Mouse (Mus musculus) CD4-positive, CD25-positive, alpha-beta regulatory T cell, adult 4 months (primary cell): Measurements from ENCODE around the gene Thbs1. TPM values are rescaled to one million over a fixed set of nuclear protein-coding genes. Genes with fewer than 3 reads are reported as not detected.
A peak's percentile ranks its signal among the peaks of the same experiment; 100 is the strongest.
"Not testable (repeated sequence)": the region's sequence is repeated elsewhere in the genome, so short reads cannot be mapped to it uniquely, and the experiment has no call there.

Source experiments
- ATAC-seq: one replicate; pipeline ENCODE4 v1.8.0; 2017
- polyA plus RNA-seq, 2 experiments: library from polyadenylated mRNA; unstranded; fragments of 100-300 nt; shearing (Covaris generic); gene quantifications; one replicate each; pipeline ENCODE4 v1.2.1; 2017

Gene Thbs1
- polyA plus RNA-seq, 2 experiments from 2014 or later = 0.23 TPM; not detected in 1

DNA sequence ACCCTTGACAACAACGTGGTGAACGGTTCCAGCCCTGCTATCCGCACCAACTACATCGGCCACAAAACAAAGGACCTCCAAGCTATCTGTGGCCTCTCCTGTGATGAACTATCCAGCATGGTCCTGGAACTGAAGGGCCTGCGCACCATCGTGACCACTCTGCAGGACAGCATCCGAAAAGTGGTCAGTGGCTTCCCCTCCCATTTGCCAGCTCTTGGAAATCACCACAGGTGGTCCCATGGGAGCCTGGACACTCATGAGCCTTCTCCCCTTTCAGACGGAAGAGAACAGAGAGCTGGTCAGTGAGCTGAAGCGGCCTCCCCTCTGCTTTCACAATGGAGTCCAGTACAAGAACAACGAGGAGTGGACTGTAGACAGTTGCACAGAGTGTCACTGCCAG, 3.0 kb downstream of the Thbs1 start:
- ATAC-seq = no peak

DNA sequence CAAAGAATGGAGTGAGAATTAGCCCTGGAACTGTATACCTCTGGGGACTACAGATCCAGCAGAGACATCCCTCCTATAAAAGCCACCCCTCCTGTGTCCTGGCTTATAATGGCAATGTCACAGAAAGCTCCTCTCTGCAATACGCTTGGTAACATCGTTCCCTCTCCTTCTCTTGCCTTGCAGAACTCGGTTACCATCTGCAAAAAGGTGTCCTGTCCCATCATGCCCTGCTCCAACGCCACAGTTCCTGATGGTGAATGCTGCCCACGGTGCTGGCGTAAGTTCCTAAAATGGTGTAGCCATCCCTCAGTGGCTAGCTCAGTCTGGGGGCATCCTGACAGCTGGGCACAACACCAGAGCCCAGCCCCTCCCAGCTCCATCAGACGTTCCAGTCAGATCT, 4.0 kb downstream of the Thbs1 start:
- no peak for ATAC-seq

DNA sequence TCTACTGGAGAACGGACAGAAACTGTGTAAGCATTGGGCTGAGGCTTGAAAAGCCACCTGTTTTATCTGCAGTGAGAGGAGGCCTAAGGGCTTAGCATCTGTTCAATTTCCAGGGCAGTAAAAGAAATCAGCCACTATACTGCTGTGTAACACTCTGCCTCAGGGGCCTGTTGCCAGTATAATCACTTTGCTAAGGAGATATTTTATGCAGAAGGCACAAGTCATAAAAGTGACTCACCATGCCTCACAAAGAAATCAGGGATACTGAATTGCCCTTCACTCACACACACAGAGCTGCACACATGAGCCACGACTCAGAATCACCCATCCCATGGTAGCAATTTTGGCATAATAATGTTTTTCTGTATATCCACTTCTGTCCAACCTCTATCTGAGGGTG, 4.5 kb downstream of the Thbs1 start:
- ATAC-seq = no peak

DNA sequence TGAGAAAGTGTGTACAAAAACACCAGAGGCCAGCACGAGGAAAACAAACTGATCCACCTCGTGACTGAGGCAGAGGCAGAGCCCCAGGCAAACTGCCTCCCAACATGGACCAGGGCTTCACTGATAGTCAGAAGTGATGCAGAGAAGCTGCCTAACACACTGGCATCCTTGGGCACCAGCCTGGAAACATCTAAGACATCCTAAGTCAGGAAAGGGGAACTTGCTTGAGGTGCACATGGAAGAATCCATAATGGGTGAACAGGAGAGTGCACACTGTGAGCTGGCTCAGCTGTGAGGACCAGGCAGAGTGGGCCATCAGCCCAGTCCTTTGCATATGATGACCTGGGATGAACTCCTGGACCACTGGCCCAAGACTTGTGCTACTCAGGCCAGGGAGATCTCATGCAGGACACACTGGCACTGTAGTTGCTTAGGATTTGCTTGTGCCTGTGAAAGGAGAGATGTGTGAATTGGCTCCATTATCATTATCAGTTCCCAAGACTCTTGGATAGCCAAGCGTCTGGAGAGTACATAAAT, 5.1 kb downstream of the Thbs1 start:
- ATAC-seq = no peak

DNA sequence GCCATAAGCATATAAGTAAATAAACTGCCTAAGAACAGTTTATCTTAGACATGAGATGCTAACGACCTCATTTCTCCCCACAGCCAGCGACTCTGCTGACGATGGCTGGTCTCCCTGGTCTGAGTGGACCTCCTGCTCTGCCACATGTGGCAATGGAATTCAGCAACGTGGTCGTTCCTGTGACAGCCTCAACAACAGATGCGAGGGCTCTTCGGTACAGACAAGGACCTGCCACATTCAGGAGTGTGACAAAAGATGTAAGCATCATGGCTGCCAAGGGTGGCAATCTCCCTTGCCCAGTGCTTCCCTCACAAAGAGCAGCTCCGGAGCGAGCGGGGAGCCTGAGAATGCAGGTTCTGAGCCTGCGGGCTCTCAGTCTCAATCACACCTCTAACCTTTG, 5.7 kb downstream of the Thbs1 start:
- no peak for ATAC-seq

DNA sequence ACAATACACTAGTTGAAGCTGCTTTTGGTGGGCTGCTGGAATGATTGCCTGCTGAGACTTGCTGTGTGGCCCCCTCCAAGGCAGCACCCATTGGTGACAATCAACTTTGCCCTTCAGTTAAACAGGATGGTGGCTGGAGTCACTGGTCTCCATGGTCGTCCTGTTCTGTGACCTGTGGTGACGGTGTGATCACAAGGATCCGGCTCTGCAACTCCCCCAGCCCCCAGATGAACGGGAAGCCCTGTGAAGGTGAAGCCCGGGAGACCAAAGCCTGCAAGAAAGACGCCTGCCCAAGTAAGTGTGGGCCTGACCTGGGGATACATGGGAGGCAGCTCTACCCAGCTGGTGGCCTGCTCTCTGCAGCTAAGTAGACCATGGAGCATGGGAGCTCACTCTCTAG, 6.4 kb downstream of the Thbs1 start:
- ATAC-seq = no peak

DNA sequence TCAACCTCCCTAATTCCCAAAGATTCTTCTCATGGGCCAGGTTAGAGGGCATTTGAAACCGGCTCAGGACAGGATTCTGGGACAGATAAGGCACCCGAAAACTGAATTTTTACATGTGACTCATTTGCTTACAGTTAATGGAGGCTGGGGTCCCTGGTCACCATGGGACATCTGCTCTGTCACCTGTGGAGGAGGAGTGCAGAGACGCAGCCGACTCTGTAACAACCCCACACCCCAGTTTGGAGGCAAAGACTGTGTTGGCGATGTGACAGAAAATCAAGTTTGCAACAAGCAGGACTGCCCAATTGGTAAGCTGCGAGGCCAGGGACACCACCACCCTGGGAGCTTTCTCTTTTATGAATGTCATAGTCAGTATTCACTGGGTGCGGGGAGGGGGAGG, 6.8 kb downstream of the Thbs1 start:
- no peak for ATAC-seq

DNA sequence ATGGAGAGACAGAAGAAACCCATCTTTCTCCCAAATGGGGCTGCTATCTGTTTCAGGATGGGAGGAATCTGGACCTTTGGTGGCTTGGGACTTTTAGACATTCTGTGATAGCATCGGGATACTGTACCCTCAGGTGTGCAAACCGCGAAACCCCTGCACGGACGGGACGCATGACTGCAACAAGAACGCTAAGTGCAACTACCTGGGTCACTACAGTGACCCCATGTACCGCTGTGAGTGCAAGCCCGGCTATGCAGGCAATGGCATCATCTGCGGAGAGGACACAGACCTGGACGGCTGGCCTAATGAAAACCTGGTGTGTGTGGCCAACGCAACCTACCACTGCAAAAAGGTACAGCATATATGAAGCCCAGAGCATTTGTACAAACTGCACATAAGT, 8.0 kb downstream of the Thbs1 start:
- no peak for ATAC-seq

DNA sequence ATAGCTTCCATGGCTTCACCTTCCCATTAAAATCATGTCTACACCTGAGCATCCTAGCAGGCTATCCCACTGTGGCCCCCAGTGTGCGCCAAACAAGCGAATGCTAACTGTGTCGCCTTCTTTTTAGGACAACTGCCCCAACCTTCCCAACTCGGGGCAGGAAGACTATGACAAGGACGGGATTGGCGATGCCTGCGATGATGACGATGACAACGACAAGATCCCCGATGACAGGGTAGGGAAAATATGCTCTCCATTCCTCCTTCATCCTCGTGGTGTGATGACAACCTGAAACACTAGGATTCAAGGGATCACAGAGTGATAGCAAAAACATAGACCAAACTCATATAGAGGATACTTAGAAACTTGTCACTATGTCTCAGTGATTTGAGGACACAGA, 8.4 kb downstream of the Thbs1 start:
- no peak for ATAC-seq

DNA sequence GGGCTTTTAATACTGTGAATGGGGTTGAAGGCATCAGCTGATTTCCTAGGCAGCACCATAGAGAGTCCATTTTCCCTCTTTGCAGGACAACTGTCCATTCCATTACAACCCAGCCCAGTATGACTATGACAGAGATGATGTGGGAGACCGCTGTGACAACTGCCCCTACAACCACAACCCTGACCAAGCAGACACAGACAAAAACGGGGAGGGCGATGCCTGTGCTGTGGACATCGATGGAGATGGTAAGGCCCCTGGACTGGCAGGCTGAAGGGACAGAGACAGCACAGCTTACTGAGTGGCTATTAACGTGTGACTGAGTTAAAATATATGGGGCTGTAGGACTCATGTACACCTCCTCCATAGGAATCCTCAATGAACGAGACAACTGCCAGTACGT, 9.1 kb downstream of the Thbs1 start:
- no peak for ATAC-seq

DNA sequence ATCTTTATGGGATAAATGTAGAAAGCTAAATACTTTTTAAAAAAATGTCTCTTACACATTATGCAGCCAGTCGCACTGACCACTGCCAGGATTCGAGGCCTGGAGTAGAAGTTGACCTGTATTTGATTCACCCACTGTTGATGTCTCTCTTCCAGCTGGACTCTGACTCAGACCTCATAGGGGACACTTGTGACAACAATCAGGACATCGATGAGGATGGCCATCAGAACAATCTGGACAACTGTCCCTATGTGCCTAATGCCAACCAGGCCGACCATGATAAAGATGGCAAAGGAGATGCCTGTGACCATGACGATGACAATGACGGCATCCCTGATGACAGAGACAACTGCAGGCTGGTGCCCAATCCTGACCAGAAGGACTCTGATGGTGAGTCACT, 10.6 kb downstream of the Thbs1 start:
- ATAC-seq = no peak

DNA sequence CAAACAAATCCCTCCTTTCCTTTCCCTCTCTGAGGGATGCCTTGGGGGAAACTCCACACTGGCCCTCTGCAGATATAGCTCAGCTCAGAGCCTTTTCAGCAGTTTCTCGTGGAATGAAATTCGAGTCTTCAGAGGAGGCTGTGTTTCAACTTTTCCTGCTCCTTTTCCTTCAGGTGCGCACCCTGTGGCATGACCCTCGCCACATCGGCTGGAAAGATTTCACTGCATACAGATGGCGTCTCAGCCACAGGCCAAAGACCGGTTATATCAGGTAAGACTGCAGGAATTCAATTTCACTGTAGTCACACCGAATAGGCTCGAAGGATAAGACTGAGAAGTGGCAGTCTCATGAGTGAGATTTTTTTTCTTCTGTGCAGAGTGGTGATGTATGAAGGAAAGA, 12.1 kb downstream of the Thbs1 start:
- ATAC-seq = no peak

DNA sequence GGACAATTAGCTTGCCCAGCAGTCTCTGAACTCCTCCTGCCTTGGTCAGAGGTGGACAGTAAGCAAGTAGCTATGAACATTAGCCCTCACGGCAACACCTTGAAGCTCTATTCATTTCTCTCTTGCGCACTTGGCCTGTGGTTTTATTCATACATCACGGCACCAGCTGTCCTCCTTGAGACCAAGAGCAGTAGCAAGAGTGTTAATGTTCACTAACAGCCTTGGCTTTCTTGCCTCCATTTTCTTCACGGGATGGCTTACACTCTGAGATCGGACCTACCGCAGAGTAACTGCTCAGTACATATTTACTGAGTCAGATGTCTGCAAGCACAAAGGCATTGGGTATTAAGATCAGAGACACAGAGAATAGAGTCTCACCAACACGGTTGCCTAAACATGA, 12.8 kb downstream of the Thbs1 start:
- no peak for ATAC-seq

DNA sequence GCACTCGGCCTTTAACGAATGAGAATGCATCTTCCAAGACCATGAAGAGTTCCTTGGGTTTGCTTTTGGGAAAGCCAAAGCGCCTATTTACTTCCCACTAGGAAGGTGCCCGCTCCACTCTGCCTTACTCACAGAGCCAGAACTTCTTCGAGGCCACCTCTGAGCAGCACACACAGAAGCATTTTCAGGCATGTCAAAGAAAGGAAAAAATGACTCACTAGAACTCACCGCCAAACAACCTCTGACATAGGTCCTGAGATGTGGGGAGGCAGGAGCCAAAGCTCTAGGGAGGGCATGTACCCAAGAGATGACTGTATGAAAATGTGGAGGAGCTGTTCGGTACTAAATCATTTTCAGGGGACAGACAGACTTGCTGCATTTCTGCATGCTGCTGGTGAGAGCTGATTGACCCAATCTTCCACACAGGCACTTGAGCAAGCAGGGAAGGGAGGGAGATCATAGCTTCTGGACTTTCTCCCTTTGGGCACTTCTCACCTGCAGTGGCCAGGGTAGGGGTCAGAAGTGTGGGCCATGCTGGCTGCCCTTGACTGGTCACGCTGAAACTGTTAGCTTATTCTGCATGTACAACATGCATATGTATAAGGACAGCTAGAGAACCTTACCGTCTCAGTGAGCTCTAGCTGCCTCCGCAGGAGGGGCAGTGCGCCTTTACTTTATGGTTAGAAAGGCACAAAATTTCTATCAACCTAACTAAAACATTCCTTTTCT, 13.7 kb downstream of the Thbs1 start:
- ATAC-seq = peak; percentile 29

DNA sequence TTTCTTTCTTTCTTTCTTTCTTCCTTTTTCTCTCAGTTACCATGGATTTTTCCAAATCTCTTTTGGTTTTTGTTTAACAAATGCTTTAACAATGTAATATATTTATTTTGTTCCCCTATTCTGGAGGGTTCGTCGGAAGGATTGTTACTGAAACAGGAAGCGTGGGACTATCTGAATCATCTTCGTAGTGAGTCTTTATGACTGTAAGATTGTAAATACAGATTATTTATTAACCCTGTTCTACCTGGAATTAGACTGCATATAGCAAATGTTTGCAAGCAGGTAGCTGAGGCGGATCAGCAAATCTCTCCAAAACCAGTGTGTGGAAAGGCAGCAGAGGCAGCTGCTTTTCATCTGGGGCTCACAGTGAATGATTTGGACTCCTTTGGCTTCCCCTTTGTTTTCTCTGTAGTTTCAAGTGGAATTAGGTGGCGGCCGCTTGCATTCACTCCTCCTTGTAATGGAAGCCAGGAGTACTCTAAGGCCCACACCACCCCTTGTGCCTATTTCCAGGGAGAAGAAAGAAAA, 14.3 kb downstream of the Thbs1 start:
- no peak for ATAC-seq

DNA sequence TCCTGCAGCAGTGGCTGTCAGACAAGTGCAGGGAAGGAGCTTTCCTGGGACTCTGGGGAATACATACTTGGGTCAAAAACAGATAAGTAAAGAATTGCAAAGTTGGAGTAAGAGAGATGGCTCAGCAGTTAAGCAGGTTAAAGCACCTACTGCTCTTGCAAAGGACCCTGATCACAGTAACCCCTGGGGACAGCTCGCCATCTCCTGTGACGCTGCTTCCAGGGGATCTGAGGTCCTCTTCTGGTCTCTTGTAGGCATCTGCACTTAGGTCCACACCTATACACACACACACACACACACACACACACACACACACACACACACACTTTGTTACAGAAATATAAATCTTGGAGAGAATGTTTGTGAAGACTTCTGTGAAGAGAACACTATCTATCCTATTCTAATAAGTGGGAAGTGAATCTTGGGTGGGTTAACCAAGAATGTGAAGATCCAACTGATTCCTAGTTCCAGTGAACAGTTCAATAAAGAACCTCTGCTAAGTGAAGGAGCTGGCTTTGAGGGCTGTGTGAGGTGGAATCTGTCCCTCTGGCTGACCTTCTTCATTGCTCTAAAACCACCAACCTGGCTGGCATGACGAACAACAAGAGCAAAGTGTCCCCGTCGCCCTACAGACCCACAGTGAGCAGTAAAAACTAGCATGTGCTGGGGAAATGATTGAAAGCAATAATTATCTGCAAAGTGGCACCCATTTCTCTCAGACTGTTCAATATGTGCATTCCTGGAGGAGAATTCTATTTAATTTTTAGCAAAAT, 16.0 kb downstream of the Thbs1 start:
- ATAC-seq = no peak

DNA sequence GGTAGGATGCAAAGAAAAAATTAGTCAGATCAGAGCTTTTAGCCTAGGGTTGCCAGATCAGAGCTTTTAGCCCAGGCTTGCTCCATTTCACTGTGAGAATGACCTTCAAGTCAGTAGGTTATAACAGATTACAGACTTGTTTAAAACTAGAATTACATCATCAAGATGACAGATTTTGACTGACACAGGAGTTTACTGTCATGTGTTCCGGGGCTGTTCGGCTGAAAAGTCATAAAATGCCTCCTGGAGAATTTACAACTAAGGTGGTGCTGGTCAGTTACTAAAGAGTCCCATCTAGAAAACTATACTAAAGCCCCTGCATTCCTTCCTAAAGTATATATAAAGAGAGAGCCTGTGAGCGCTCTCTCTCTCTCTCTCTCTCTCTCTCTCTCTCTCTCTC, 16.6 kb downstream of the Thbs1 start:
- no peak for ATAC-seq

DNA sequence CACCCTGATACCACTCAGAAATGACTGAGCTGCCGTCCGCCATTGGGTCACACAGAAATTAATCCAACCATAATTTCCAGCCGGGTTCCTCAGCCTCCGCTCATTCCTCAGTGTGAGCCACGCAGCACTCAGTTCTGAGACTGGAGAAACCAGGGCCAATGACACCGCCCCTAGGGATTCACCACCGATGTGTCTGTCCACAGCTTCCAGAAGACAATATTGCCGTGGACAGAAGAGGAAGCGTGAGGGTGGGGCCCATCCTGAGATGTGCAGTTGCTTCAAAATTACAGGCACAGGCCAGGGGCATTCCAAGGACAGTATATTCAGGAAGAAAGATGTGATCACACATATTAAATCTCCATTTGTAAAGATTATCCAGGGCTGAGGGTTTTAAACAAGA, 25.4 kb downstream of the Thbs1 start:
- ATAC-seq = no peak

DNA sequence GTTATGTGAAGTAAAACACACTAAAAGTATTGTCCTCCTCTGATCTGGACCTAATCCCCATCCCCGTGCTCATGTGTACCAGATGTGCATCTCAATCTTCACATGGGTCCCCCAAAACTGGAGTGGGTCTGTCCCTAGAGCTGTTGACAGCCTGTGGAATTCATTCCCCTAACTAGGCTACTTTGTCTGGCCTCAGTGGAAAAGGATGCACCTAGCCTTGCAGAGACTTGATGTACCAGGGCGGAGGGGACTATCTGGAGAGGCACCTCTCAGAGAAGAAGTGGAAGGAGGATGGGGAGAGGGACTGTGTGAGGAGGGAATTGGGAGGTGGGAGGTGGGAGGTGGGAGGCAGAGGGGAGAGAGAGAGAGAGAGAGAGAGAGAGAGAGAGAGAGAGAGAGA, 26.1 kb downstream of the Thbs1 start:
- no peak for ATAC-seq

DNA sequence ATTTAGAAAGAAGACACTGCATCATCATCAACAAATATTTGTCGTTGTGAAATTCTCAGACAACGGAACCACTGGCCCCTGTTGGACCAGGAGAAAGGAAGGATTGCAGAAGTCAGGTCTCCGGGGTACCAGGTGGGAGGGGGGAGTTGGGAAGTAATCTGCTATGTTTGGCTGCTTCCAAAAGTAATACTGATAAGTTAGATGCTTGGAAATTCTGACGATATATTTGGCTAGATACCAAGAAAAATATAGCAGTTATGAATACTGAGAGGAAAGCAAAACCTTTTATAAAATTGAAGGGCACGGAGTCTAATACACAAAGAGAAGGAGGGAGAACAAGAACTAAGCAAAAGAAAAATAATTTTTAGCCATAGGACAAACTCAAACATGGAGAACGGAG, 27.6 kb downstream of the Thbs1 start:
- no peak for ATAC-seq

DNA sequence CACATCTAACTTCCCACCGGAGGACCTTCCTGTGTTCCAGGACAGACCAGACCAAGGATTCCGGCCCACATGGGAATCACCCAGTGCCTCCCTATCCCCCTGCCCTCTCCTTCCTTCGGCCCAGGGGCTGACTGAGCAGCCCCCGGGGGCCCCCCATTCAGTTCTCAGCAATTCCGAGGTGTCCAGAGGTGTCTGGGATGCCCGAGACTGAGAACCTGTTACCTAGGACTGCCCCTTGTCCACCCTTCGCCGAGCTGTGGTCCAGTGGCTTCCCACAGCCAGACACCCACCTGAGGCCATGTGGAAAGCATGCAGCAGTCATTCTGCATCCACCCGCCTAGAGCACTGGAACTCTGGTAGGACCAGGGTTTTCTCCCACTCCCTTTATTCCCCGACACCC, 30.0 kb downstream of the Thbs1 start:
- ATAC-seq = no peak

DNA sequence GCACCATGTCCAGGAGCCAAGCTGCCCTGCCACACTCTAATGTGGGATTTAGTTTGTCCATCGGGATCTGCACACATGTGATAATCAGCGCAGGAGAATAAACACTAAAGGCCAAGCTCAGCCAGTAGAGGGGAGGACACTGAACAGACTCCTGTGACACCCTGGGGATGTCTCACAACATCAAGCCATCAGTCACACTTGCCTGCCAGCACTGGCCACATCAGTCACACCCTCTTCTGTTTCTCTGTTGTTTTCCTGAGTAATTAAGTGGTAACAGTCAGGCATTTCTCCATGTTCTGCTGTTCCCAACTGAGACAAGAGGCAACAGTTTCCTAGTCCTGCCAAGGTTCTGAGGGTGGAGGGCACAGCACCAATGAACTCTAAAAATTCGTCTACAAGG, 36.1 kb downstream of the Thbs1 start:
- ATAC-seq = not testable (repeated sequence)

DNA sequence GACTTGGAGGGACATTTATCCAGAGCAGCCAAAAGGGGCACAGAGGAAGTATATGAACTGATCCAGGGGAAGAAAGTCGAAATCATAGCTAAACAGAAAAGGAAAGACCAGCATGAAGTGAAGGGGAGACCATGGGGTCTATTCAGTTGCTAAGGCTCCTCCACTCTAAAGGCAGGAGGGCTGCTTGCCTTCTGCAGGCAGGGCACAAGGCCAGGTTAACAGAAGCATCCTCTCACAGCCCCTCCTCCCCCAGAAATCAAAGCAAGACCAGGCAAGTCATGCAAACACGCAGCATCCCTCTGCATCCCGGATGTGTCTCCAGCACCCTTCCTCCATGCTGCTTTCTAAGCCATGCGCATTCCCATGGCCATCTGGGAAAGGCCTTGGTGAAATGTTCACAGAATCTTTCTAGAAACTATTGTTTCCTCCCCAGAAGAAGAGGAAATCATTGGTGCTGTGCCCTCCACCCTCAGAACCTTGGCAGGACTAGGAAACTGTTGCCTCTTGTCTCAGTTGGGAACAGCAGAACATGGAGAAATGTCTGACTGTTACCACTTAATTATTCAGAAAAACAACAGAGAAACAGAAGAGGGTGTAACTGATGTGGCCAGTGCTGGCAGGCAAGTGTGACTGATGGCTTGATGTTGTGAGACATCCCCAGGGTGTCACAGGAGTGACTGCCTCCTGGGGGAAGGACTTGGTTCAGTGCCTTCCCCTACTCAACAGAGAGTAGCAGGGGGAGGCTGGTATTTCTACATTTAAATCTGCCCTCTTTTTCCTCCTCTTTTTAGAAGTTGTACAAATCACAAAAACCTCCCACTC, 36.9 kb downstream of the Thbs1 start:
- ATAC-seq = no peak
